Mouse (Mus musculus) erythroblast, embryonic 14.5 days (primary cell): Measurements from ENCODE around the gene Bckdk. TPM values are rescaled to one million over a fixed set of nuclear protein-coding genes. Genes with fewer than 3 reads are reported as not detected.
"Not testable (repeated sequence)": the region's sequence is repeated elsewhere in the genome, so short reads cannot be mapped to it uniquely, and the experiment has no call there.

Source experiments
- H3K27me3 ChIP-seq: 2 replicates; pipeline ENCODE4 v1.6.1; 2012; ENCODE audit warnings: inconsistent platforms; ENCODE audit not compliant: control insufficient read depth
- H3K36me3 ChIP-seq: 2 replicates; pipeline ENCODE4 v1.6.1; 2012; ENCODE audit warnings: mild to moderate bottlenecking, inconsistent platforms; ENCODE audit not compliant: control insufficient read depth
- H3K4me1 ChIP-seq: 2 replicates; pipeline ENCODE4 v1.6.1; 2012; ENCODE audit warnings: inconsistent platforms; ENCODE audit not compliant: control insufficient read depth
- H3K4me3 ChIP-seq: replicated peaks from 2 replicates; pipeline ENCODE3; 2012; ENCODE audit warnings: moderate library complexity, mild to moderate bottlenecking, inconsistent platforms
- H3K9me3 ChIP-seq: 2 replicates; pipeline ENCODE4 v1.6.1; 2012; ENCODE audit warnings: low read length, inconsistent platforms, mixed read lengths; ENCODE audit not compliant: control insufficient read depth
- GATA1 ChIP-seq: IDR thresholded peaks from 2 replicates; pipeline ENCODE4 v1.6.1; 2012; ENCODE audit warnings: low read length, inconsistent platforms, mixed read lengths
- TAL1 ChIP-seq: IDR thresholded peaks from 3 replicates; pipeline ENCODE4 v1.6.1; 2012; ENCODE audit warnings: low read length, inconsistent platforms, mixed read lengths
- polyA plus RNA-seq: library from polyadenylated mRNA; stranded (reverse); fragments of >175 nt; gene quantifications from 2 replicates; pipeline ENCODE4 v1.2.3, GENCODE M21; 2012

Bckdk gene
- polyA plus RNA-seq, 1 experiment, result 18.3 TPM

DNA sequence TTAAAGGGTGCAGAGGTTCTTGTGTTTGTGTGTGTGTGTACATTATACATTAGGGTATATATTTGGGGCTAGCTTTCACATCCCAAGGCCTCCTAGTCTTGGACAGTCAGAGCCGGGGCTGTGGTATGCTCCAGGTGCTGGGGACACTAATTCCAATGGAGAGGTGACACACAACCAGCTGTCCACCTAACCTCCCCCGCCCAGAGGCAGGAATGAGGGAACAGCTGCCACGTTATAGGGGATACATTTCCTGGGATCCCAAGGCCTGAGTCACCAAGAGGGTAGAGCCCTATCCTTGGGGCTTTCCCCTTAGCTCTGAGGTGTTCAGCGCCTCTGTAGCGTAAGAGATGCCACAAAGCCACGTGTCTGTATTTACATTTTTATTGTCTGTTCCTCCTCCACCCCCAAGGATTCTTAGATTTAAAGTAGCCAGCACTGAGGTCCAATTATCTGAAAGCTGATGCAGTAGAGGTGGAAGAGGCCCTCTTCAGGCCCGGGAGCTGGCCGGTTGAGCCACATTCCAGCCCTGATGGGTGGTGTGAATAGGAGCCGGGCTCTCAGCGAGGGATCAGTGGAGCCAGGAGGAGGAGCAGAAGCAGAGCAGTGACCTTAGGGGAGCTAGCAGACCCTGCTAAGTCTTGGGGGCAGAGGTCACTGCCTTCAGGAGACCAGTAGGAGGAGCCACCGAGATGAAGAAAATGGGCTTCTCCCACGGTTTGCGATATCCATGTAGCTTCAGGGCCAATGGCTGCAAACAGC lies 28.6 kb downstream of the Bckdk start:
- H3K36me3 ChIP-seq, result peaks cover 4% of the 10 kb centered on the region; the same call in 1 of the 2 replicates
- TF ChIP-seq TAL1, result no peak
- peaks cover 46% of the 10 kb centered on the region for H3K4me1 ChIP-seq
- no peak overlapping the region for H3K4me3 ChIP-seq
- no peaks in the 10 kb centered on the region for H3K9me3 ChIP-seq
- peaks cover 7% of the 10 kb centered on the region for H3K27me3 ChIP-seq

DNA sequence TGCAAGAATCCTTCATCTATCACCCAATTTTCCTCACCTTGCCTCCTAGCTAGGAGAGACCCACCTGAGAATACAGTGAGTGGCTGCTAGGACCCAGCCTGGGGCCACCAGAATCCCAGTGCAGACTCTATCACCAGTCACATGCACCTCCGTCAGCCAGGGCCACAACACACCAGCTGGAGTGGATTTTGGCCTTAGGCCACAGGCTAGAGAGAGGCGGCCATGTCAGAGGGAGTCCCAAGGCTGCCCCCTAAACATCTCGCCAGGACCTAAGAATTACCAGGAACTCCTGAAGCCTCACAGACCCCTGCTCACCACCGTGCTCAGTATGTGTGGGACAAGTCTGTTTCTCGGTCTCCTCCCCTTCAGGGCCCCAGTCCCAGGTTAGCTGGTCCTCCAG lies 30.2 kb downstream of the Bckdk start:
- peaks cover 42% of the 10 kb centered on the region for H3K4me1 ChIP-seq
- H3K27me3 ChIP-seq, result peaks cover 7% of the 10 kb centered on the region
- TF ChIP-seq TAL1 (no peak), GATA1 (no peak)
- H3K9me3 ChIP-seq, result no peaks in the 10 kb centered on the region
- no peak overlapping the region for H3K4me3 ChIP-seq
- no peaks in the 10 kb centered on the region for H3K36me3 ChIP-seq

DNA sequence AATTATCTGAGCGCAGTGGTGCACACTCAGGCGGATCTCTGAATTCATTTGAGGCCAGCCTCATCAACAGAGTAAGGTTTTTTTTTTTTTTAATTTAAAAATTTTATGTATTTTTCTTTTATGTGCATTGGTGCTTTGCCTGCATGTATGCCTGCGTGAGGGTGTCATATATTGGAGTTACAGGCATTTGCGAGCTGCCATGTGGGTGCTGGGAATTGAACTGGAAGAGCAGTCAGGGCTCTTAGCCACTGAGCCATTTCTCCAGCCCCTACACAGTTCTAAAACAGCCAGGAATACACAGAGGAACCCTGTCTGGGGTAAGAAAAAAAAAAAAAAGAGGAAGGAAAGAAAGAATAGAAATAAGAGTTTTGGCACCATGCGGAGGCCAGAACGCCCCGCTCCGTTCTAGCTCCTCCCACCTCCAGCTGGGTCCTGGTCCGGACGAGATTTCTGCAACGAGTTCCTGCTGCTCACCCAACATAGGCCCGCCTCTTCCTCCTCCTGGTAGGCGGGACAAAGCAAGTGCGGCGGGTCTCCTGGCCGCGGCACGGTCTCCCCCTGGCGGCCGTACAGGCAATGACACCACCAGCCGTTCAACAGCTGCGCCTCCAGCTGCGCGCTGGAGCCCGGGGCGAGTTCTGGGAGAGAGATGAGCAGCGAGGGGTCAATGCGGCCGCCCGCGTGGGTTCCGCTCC lies 31.3 kb downstream of the Bckdk start:
- no peak for TF ChIP-seq GATA1
- no peak for TF ChIP-seq TAL1
- H3K4me3 ChIP-seq, result peak overlapping the region; percentile 80
- peaks cover 31% of the 10 kb centered on the region for H3K4me1 ChIP-seq
- no peaks in the 10 kb centered on the region for H3K36me3 ChIP-seq
- H3K27me3 ChIP-seq, result no peaks in the 10 kb centered on the region
- no peaks in the 10 kb centered on the region for H3K9me3 ChIP-seq

- H3K27me3 ChIP-seq, result no peaks in the 10 kb centered on the region
- peaks cover 29% of the 10 kb centered on the region for H3K4me1 ChIP-seq
- peak overlapping the region; percentile 80 for H3K4me3 ChIP-seq
- no peaks in the 10 kb centered on the region for H3K9me3 ChIP-seq
- TF ChIP-seq TAL1 (no peak), GATA1 (no peak)
- H3K36me3 ChIP-seq, result no peaks in the 10 kb centered on the region
These were observed 31.9 kb downstream of the Bckdk start for GRCm38 (mm10) chr7:127935748-127936159.

- H3K27me3 ChIP-seq, result no peaks in the 10 kb centered on the region
- no peaks in the 10 kb centered on the region for H3K9me3 ChIP-seq
- H3K4me3 ChIP-seq, result peak overlapping the region; percentile 80
- TF ChIP-seq GATA1, result no peak
- no peak for TF ChIP-seq TAL1
- no peaks in the 10 kb centered on the region for H3K36me3 ChIP-seq
- peaks cover 27% of the 10 kb centered on the region for H3K4me1 ChIP-seq
These were observed 32.5 kb downstream of the Bckdk start for GRCm38 (mm10) chr7:127936216-127936884.

DNA sequence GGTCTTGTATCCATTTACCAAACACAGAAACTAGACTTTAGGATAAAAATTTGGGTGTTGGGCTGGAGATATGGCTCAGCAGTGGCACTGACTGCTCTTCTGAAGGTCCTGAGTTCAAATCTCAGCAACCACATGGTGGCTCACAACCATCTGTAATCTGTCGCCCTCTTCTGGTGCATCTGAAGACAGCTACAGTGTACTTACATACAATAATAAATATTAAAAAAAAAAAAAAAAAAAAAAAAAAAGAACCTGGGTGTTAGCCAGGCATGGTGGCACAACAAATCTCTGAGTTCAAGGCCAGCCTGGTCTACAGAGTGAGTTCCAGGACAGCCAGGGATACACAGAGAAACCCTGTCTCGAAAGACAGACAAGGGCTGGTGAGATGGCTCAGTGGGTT lies 38.2 kb downstream of the Bckdk start:
- not testable (repeated sequence) for H3K4me3 ChIP-seq, H3K36me3 ChIP-seq, H3K4me1 ChIP-seq, H3K9me3 ChIP-seq
- H3K27me3 ChIP-seq, result peaks cover 35% of the 10 kb centered on the region

DNA sequence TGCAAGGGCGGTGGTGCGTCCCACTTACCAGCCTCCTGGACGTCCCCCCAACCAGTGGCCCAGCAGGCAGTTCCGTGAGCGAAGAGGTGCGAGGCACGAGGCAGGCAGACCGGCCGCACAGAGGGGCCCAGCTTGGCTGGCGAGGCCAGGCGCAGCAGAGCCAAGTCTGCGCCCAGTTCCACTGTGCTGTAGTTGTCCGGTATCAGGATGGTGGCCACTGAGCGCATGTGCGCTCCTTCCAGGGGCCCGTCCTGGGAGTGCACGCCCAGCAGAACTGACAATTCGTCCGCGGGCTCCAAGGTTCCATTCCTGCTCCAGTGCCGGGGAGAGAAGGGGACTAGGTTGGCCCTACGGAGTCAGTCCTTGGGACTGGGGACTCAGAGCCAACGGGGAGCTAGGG lies 40.7 kb downstream of the Bckdk start:
- H3K4me1 ChIP-seq, result no peaks in the 10 kb centered on the region
- no peaks in the 10 kb centered on the region for H3K9me3 ChIP-seq
- H3K4me3 ChIP-seq, result no peak overlapping the region
- peaks cover 35% of the 10 kb centered on the region for H3K27me3 ChIP-seq
- TF ChIP-seq GATA1, result no peak
- no peak for TF ChIP-seq TAL1
- H3K36me3 ChIP-seq, result no peaks in the 10 kb centered on the region

GRCm38 (mm10) chr7:127946470-127947023 lies 42.7 kb downstream of the Bckdk start, which contains the start of gene Prss36:
Gene Prss36, minus strand, starts transcription at chr7:127946725.
- TF ChIP-seq TAL1 (no peak), GATA1 (no peak)
- H3K9me3 ChIP-seq, result no peaks in the 10 kb centered on the region
- H3K4me3 ChIP-seq, result no peak within 1 kb of the TSS
- H3K36me3 ChIP-seq, result no peaks in the 10 kb centered on the region
- peaks cover 47% of the 10 kb centered on the region for H3K27me3 ChIP-seq
- H3K4me1 ChIP-seq, result no peaks in the 10 kb centered on the region

- no peak overlapping the region for H3K4me3 ChIP-seq
- no peaks in the 10 kb centered on the region for H3K9me3 ChIP-seq
- no peaks in the 10 kb centered on the region for H3K4me1 ChIP-seq
- H3K27me3 ChIP-seq, result peaks cover 20% of the 10 kb centered on the region
- TF ChIP-seq TAL1, result no peak
- TF ChIP-seq GATA1, result no peak
- H3K36me3 ChIP-seq, result no peaks in the 10 kb centered on the region
These were observed 49.1 kb downstream of the Bckdk start for GRCm38 (mm10) chr7:127952864-127953581.
